Mouse (Mus musculus): ENCODE data around the gene Specc1.

- TF ChIP-seq POLR2A (IDR thresholded peaks at IDR 0.05; ENCODE audit: low read depth, low read length) (no peak), CTCF (IDR thresholded peaks at IDR 0.05; ENCODE audit: extremely low read depth, insufficient read length, insufficient replicate concordance, low read depth, low read length) (no peak)
Observed at GRCm38 (mm10) chr11:62078371-62078770, 121.8 kb downstream of the Specc1 start.
